Mouse (Mus musculus): ENCODE measurements around the gene 1700023F06Rik.

DNA sequence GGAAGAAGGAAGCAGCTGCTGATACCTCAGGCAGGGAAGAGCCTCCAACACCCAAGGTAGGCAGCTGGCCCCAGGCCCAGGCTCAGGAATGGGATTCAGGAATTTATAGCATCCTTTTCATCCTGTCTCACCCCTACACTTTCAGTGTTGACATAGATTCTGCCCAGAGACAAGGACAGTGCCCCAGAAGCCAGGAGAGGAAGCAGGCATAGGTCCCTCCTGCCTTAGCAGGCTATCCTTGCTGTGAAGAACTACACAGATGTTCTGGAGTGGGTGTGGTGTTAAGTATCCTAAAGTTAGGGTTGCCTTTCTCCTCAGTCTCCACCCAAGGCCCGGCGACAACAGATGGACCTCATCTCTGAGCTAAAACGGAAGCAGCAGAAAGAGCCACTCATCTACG lies 11.0 kb downstream of the 1700023F06Rik start:
- no peak for TF ChIP-seq TAL1 (IDR thresholded peaks at IDR 0.05; ENCODE audit: low read length)
- no peak for TF ChIP-seq GATA1 (IDR thresholded peaks at IDR 0.05; ENCODE audit: low read length)
